Mouse (Mus musculus): Measurements from ENCODE around the gene Ncoa3.
"Not testable (repeated sequence)": the region's sequence is repeated elsewhere in the genome, so short reads cannot be mapped to it uniquely, and the experiment has no call there.

Gene Ncoa3

DNA sequence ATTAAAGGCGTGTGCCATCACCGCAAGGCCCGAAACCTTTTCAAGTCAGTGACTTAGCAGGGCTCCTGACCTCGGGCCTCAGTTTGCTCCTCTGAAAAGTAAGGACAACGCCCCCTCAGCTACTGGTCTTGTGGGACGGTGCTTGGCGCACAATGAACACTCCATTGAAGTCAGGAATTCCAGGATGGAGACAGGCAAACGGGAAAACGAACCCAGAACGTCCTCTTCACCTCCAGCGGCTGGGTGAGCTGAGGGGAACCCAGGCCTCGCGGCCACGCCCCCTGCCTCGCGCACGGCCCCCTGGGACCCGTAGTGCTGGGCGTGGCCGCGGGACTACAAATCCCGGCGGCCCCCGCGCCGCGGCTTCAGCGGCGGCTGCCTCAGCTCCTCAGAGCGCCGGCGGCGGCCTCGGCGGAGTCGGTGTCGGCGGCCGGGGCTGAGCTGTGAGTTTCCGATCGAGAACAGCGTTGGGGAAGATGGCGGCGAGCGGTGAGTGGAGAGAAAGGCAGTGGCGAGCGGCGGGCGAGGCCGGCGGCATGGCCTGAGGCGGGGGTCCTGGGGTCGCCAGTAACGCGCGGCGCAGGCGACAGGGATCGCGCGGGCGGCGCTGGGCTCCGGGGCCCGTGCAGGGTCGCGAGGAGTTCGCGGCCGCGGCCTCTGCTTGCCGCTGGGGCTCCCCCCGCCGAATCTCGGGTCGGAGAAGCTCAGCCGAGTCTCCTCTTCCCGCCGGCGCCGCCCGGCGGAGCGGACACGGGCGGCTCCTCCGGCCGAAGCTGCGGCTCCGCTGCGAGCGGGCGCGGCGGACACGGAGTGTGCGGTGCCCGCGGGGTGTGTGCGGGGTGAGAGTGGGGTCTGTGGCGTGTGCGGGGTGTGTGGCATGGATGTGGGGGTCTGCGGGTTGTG, at the start of gene Ncoa3:
Gene Ncoa3 (plus strand): TSS at position 367 of the 903 bp plus-strand sequence.
- in situ Hi-C loops (cut with MboI) = no loop called here

- in situ Hi-C loops (cut with MboI) = no loop called here
These were observed 49.3 kb upstream of the Ncoa3 start for GRCm38 (mm10) chr2:165943113-165943512.

DNA sequence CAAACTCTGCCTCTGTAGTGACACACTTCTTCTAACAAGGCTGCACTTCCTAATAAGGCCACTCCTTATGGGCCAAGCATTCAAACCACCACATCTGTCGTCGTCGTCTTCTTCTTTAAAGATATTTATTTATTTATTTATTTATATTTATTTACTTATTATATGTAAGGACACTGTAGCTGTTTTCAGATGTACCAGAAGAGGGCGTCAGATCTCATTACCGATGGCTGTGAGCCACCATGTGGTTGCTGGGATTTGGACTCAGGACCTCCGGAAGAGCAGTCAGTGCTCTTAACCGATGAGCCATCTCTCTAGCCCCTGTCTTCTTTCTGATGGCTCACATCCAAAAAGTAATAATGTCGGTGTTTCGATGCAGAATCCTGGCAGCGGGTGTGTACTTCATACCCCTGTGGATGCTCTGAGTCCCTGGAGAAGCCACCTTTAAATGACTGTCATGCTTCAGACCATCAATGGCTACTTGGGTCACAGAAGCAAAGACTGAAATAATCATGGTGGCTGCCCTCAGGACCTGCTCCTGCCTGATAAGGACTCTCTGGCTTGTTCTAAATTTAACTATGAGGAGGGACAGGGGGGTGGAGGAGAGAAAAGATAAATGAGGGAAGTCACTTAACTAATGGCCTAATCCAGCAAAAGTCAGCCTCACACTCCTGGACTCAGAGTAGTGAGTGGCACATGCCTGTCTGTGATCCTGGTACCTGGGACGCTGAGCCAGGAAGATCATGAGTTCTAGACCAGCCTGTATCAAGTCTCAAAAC, 47.7 kb upstream of the Ncoa3 start:
- in situ Hi-C loops (cut with MboI) = no loop called here

DNA sequence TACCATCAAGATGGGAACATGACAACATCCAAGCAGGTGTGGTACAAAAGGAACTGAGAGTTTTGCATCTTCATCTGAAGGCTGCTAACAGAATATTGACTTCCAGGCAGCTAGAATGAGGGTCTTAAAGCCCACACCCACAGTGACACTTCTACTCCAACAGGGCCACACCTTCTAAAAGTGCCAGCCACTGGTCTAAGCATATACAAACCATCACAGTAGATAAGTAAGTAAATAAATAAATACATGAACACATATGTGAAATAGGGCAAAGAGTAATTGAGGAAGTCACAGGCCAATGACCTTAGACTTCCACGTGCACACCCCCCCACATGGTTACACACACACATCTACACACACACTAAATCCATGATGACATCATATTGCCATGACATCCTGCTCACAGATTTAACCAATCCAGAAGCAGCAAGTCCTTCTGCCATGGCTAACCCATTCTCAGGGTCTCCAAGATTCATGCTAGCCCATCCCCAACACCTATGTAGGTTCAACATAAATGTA, 46.3 kb upstream of the Ncoa3 start:
- in situ Hi-C loops (cut with MboI) = no loop called here

DNA sequence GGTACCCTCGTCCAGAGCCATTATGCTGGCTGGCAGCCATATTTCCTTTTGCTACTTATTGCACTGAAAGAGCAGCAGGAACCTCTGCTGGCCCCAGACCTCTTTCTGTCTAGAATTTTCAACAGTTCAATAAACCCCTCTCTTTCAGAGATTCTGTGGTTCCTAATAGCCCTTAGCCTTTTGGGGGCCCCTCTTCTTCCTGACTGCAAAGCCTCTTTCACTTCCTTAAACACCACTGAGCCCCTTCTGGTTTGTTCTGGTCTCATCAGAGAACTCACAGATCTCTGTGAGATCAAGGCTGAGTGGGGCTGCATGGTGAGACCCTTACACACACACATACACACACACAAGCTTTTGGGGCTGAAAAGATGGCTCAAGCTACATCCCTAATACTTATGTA, 44.4 kb upstream of the Ncoa3 start:
- in situ Hi-C loops (cut with MboI) = no loop called here

- in situ Hi-C loops (cut with MboI) = not testable (repeated sequence)
These were observed 43.7 kb upstream of the Ncoa3 start for GRCm38 (mm10) chr2:165948785-165949184.

GRCm38 (mm10) chr2:165949719-165950118, 42.7 kb upstream of the Ncoa3 start:
- in situ Hi-C loops (cut with MboI) = no loop called here

DNA sequence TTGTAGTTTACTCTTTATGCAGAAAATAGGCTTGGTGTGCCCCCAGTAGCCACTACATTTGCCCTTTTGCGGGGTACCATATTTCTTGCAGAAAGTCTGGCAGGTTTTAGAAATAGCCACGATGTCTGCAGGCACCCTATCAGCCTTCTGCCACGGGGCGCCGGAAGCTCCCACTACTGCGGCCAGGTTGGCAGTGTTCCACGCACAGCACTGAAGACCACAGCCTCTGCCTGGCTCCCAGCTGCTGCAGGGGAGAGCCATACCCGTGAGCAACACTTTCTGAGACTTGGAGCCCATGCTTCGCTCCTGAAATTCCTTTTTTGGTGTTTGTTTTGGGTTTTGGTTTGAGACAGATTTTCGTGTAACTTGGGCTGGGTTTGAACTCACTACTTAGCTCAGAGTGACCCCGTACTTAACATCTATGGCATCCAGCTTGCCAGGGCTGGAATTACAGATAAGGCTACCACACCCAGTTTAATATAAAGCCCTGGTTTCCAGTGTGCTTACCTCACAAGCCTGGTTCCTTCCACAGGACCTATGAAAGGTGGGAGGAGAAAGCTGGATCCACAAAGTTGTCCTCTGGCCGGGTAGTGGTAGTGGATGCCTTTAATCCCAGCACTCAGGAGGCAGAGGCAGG, 40.9 kb upstream of the Ncoa3 start:
- in situ Hi-C loops (cut with MboI) = no loop called here

DNA sequence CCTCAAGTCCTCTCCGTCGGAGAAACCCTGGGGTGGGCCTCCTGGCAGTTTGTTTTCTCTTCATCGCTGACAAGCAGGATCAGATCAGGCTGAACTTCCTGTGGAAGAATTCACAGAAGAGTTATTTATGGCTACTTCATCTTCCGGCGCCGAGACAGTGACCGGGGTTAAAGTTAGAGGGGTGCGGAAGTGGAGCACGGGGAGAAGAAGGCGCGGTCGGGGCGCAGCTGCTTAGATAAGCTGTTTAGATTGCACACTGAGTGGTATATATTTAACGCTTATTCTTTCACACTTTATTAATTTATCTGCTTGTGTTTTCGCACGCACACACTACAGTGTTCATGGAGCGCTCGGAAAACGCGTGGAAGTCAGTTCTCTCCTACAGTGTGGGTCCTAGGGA, 37.6 kb upstream of the Ncoa3 start:
- in situ Hi-C loops (cut with MboI) = no loop called here

DNA sequence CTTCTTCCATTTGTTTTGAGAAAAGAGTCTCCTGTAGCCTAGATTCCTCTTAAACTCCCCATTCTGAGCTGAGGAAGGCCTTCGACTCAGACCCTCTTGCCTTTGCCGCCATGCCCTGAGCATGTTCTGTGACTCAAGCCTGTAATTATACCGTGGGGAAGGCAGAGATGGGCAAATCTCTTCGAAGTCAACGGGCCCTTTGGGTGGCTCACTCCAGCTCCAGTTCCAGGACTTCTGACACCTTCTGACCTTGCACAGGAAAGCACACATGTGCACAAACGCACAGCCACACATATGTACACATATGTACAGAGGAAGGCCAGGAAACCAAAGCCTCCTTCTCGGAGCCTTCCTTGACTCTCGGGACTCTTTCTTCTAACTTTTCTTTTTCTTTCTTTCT, 37.0 kb upstream of the Ncoa3 start:
- in situ Hi-C loops (cut with MboI) = no loop called here

GRCm38 (mm10) chr2:165956096-165956740, 36.2 kb upstream of the Ncoa3 start:
- in situ Hi-C loops (cut with MboI) = no loop called here

GRCm38 (mm10) chr2:165957257-165957828, 35.1 kb upstream of the Ncoa3 start:
- in situ Hi-C loops (cut with MboI) = no loop called here

DNA sequence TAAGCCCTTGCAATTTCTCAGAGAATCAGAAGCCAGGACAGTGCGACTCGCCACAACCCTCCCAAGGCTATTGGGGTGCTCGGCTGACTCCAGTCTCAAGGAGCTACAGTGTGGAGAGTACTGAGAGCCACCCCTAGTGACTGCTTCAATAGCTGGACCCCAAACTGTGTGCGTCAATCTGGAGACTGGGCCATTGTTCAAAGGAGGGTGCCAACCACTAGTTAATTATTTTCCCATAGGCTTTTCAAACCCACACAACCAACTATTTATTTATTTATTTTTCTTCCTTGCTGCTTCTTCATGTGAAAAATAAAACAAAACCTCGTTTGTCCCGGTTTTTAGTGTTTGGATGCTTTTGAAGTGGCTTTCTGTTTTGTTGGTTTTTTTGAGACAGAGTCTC, 33.9 kb upstream of the Ncoa3 start:
- in situ Hi-C loops (cut with MboI) = no loop called here

GRCm38 (mm10) chr2:165960695-165961094, 31.7 kb upstream of the Ncoa3 start:
- in situ Hi-C loops (cut with MboI) = no loop called here

- in situ Hi-C loops (cut with MboI) = no loop called here
These were observed 29.6 kb upstream of the Ncoa3 start for GRCm38 (mm10) chr2:165962824-165963223.

GRCm38 (mm10) chr2:165964121-165964520, 28.3 kb upstream of the Ncoa3 start:
- in situ Hi-C loops (cut with MboI) = no loop called here

- in situ Hi-C loops (cut with MboI) = no loop called here
These were observed 25.4 kb upstream of the Ncoa3 start for GRCm38 (mm10) chr2:165967076-165967475.

DNA sequence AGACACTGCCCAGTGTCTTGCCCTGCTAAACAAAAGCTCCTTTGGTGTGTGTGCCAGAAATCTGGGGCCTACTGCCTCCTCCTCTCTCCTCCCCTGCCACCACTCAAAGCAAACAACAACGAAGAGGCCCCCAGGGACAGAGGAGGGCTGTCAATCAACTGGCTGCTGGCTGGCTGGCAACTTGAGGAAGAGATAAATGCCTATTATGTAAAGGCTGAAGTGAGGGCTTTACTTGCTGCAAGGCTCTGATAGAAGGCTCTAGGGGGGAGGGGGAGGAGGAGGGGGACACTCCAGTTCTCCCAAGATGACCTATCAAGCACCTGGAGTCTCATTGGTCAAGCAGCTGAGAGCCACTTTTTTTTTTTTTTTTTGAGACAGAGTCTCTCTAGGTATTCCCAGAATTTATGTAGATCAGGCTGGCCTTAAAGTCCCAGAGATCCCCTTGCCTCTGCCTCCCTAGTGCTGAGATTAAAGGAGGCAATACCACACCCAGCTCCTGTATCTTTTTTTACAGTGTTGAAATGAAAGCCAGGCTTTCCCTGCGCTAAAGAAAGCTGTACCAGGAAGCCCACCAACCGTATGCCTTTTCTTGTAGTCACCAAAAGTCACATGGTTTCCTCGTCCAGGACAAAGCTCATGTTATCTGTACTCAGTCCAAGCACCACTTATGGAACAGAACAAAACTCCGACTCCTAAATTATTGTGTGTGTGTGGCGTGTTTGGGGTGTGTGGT, 24.4 kb upstream of the Ncoa3 start:
- in situ Hi-C loops (cut with MboI) = no loop called here

DNA sequence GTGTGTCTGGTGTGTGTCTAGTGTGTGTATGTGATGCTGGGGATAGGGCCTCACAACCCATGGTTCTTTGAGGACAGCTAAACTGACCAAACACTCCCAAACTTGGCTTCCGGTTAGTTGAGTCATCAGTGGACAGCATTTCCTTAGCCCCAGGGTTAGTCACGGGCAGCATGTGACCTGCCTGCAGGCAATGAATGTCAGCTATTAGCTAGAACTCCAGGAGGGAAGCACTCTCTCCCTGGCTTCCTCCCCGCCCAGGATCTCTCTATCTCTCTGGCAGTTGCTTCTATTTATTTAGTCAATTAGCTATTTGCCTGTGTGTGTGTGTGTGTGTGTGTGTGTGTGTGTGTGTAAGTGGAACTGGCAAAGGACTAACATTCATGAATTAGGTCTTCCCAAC, 23.6 kb upstream of the Ncoa3 start:
- in situ Hi-C loops (cut with MboI) = no loop called here

- in situ Hi-C loops (cut with MboI) = no loop called here
These were observed 23.0 kb upstream of the Ncoa3 start for GRCm38 (mm10) chr2:165969391-165969790.

DNA sequence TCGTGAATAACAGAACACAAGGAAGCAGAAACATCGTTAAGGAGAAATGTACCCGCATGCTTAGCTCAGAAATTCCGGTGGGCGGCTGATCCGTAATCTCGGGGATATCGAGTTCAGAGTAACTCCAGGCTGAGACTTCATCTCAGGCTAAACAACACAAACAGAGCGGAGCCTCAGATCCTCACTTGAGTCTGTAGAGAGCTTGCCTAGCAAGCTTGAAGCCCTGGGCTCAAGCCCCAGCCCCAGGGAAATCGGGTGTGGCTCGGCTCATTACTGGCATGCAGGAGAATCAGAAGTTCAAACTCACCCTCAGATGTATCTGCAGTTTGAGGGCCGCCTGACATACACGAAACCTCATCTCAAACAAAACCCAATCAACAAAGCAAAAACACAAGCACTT, 22.5 kb upstream of the Ncoa3 start:
- in situ Hi-C loops (cut with MboI) = no loop called here
